Mouse (Mus musculus) gastrocnemius, adult 2 months (tissue): ENCODE data around the gene Btg2. TPM values are rescaled to one million over a fixed set of nuclear protein-coding genes. Genes with fewer than 3 reads are reported as not detected.
A peak's percentile ranks its signal among the peaks of the same experiment; 100 is the strongest.

ENCODE experiments used
- DNase-seq: peaks from one replicate; pipeline ENCODE4 v3.0.0; 2022
- H3K27ac ChIP-seq: fragments of 200-600 bp; 2 replicates; pipeline ENCODE4 v1.8.1; 2022; ENCODE audit warnings: mild to moderate bottlenecking
- H3K4me3 ChIP-seq: fragments of 200-600 bp; 2 replicates; pipeline ENCODE4 v1.8.1; 2022; ENCODE audit warnings: mild to moderate bottlenecking, moderate library complexity
- CTCF ChIP-seq: fragments of 200-600 bp; IDR thresholded peaks from 2 replicates; pipeline ENCODE4 v1.8.1; 2022; ENCODE audit warnings: antibody characterized with exemption, mild to moderate bottlenecking, moderate library complexity
- intact Hi-C: fragments of 180-260 bp; cut with DNase I; formaldehyde crosslinking; loops from one replicate; pipeline ENCODE4 v1.15.1; 2025
- total RNA-seq, 2 experiments: library from RNA; stranded (reverse); gene quantifications; 2 replicates each; pipeline ENCODE4 v1.2.3; 2021

The Btg2 gene
- total RNA-seq, 2 experiments from 2014 or later = 14.1 to 46.8 TPM

GRCm38 (mm10) chr1:134082987-134083516 is 4.1 kb upstream of the Btg2 start:
- intact Hi-C loops = loop anchor here (10.0 kb wide), 1 partner anchor 948 kb away; the partner anchor contains the start of gene Ppp1r15b
- DNase-seq = peak; percentile 87
- no peak for TF ChIP-seq CTCF
- Histone ChIP-seq H3K4me3 (no peak overlapping the region; the same call in 1 of the 2 replicates), H3K27ac (peak overlapping the region; percentile 93)

GRCm38 (mm10) chr1:134080881-134081450 is 2.0 kb upstream of the Btg2 start:
- intact Hi-C loops = loop anchor here (10.0 kb wide), 1 partner anchor 946 kb away; the partner anchor contains the start of gene Ppp1r15b
- no peak for DNase-seq
- Histone ChIP-seq H3K27ac (peak overlapping the region; percentile 93), H3K4me3 (no peak overlapping the region)
- no peak for TF ChIP-seq CTCF

GRCm38 (mm10) chr1:134080406-134080805 is 1.5 kb upstream of the Btg2 start:
- intact Hi-C loops = loop anchor here (10.0 kb wide), 1 partner anchor 946 kb away; the partner anchor contains the start of gene Ppp1r15b
- TF ChIP-seq CTCF = no peak

GRCm38 (mm10) chr1:134079477-134080163 is 700 bp upstream of the Btg2 start:
- Histone ChIP-seq H3K27ac (peak overlapping the region; percentile 96), H3K4me3 (peak overlapping the region; percentile 85)
- intact Hi-C loops = loop anchor here (1.0 to 10.0 kb wide), 3 partner anchors 19 to 945 kb away; partner anchors contain the start of gene Ppp1r15b
- peak; percentile 69 for DNase-seq
- no peak for TF ChIP-seq CTCF

More at GRCm38 (mm10) chr1:134080406-134080805, 1.5 kb upstream of the Btg2 start:
- peak overlapping the region; percentile 93 for H3K27ac ChIP-seq
- H3K4me3 ChIP-seq = no peak overlapping the region
- DNase-seq = no peak

GRCm38 (mm10) chr1:134078061-134078795 is 692 bp downstream of the Btg2 start:
- intact Hi-C loops = loop anchor here (2.0 kb wide), 1 partner anchor 17 kb away; no protein-coding TSS in a partner anchor

GRCm38 (mm10) chr1:134077389-134078060 is 1.4 kb downstream of the Btg2 start:
- intact Hi-C loops = loop anchor here (2.0 kb wide), 1 partner anchor 17 kb away; no protein-coding TSS in a partner anchor
- H3K27ac ChIP-seq = peak overlapping the region; percentile 96
- TF ChIP-seq CTCF = peak; percentile 40; the same call in 1 of the 2 replicates
- H3K4me3 ChIP-seq = peak overlapping the region; percentile 85
- peak; percentile 68 for DNase-seq

More at GRCm38 (mm10) chr1:134078061-134078795, 692 bp downstream of the Btg2 start:
- peak overlapping the region; percentile 96 for H3K27ac ChIP-seq
- DNase-seq = peak; percentile 48
- no peak for TF ChIP-seq CTCF
- H3K4me3 ChIP-seq = peak overlapping the region; percentile 85

- intact Hi-C loops = no loop called here
- no peak for TF ChIP-seq CTCF
- peak overlapping the region; percentile 96 for H3K27ac ChIP-seq
- peak overlapping the region; percentile 85 for H3K4me3 ChIP-seq
- no peak for DNase-seq
Measured at GRCm38 (mm10) chr1:134076789-134077188, 2.1 kb downstream of the Btg2 start.

GRCm38 (mm10) chr1:134075532-134075931 is 3.4 kb downstream of the Btg2 start:
- DNase-seq = no peak
- intact Hi-C loops = no loop called here
- peak overlapping the region; percentile 85 for H3K4me3 ChIP-seq
- no peak for TF ChIP-seq CTCF
- peak overlapping the region; percentile 96 for H3K27ac ChIP-seq

GRCm38 (mm10) chr1:134074606-134075005 is 4.3 kb downstream of the Btg2 start:
- no peak for TF ChIP-seq CTCF
- H3K27ac ChIP-seq = peak overlapping the region; percentile 96; the same call in 1 of the 2 replicates
- no peak for DNase-seq
- H3K4me3 ChIP-seq = peak overlapping the region; percentile 85
- intact Hi-C loops = no loop called here

- DNase-seq = no peak
- Histone ChIP-seq H3K4me3 (no peak overlapping the region; the same call in 1 of the 2 replicates), H3K27ac (peak overlapping the region; percentile 96; the same call in 1 of the 2 replicates)
- no peak for TF ChIP-seq CTCF
- intact Hi-C loops = no loop called here
Measured at GRCm38 (mm10) chr1:134074184-134074583, 4.7 kb downstream of the Btg2 start.

GRCm38 (mm10) chr1:134073658-134074057 is 5.3 kb downstream of the Btg2 start:
- no peak for DNase-seq
- intact Hi-C loops = no loop called here
- TF ChIP-seq CTCF = no peak
- no peak overlapping the region for H3K4me3 ChIP-seq
- H3K27ac ChIP-seq = peak overlapping the region; percentile 96
